Mouse (Mus musculus) small intestine, adult 2 months (tissue): ENCODE data around the gene Slc17a9.

ENCODE experiments used
- CTCF ChIP-seq: fragments of 200-500 bp; IDR thresholded peaks from 2 replicates; pipeline ENCODE4 v1.5.1; 2012; ENCODE audit warnings: low read depth, mild to moderate bottlenecking, control low read depth, inconsistent platforms, low read length, moderate library complexity, mixed read lengths; ENCODE audit not compliant: insufficient replicate concordance, insufficient read length; ENCODE audit errors: extremely low read depth
- POLR2A ChIP-seq: fragments of 200-500 bp; IDR thresholded peaks from 2 replicates; pipeline ENCODE4 v1.6.1; 2012; ENCODE audit warnings: low read depth, mild to moderate bottlenecking, control low read depth, inconsistent platforms, low read length, moderate library complexity

DNA sequence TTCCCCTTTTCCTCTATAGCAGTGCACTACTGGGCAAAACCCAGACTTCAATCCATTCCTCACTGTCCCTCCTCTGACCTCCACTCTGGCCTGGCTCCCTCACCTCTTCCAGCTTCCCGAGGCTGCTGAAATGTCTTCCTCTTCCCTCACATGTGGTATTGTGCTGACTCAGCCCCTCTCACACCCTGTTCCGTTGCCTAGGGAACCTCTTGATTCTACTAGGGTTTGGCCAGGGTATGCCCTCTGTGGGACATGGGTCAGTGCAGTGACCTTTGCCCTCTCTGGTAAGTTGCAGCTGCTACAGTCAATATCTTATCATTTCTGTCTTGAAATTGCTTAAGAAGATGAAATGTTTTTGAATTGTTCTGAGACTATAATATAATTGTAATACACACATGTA, 31.7 kb downstream of the Slc17a9 start:
- no peak for TF ChIP-seq CTCF
- no peak for TF ChIP-seq POLR2A
